Mouse (Mus musculus) heart, embryonic 15.5 days (tissue): ENCODE data around the gene Stard3. TPM values are rescaled to one million over a fixed set of nuclear protein-coding genes. Genes with fewer than 3 reads are reported as not detected.

Source experiments
- polyA plus RNA-seq: library from polyadenylated mRNA; unstranded; fragments of >200 nt; fragmentation: Nextera tagmentation; extraction: Ambion mirVana; gene quantifications from 2 replicates; pipeline ENCODE4 v1.2.1, GENCODE M21; 2015

The Stard3 gene
- polyA plus RNA-seq, 1 experiment from 2014 or later, result 33.9 TPM

Other genes with a start within 250 kb of the Stard3 start
- gene Fbxl20, start 208.0 kb upstream of the Stard3 start, polyA plus RNA-seq, result 13.0 and 13.8 TPM in 2 replicates
- 44.3 and 45.7 TPM in 2 replicates for gene Med1, start 165.1 kb upstream of the Stard3 start, polyA plus RNA-seq
- gene Cdk12, start 155.3 kb upstream of the Stard3 start, polyA plus RNA-seq, result 6.1 and 7.0 TPM in 2 replicates
- gene Neurod2, start 28.7 kb upstream of the Stard3 start, polyA plus RNA-seq, result 0.04 TPM in 1 of 2 replicates, not detected in the other
- 60.9 and 62.5 TPM in 2 replicates for gene Ppp1r1b, start 10.0 kb upstream of the Stard3 start, polyA plus RNA-seq
- gene Tcap, start 25.4 kb downstream of the Stard3 start, polyA plus RNA-seq, result 154 and 158 TPM in 2 replicates
- 0.52 and 0.57 TPM in 2 replicates for gene Pnmt, start 28.1 kb downstream of the Stard3 start, polyA plus RNA-seq
- gene Pgap3, start 42.1 kb downstream of the Stard3 start, polyA plus RNA-seq, result 17.0 and 19.3 TPM in 2 replicates
- 36.1 and 44.2 TPM in 2 replicates for gene Erbb2, start 54.1 kb downstream of the Stard3 start, polyA plus RNA-seq
- 98.8 and 108 TPM in 2 replicates for gene Mien1, start 80.6 kb downstream of the Stard3 start, polyA plus RNA-seq
- 1.3 and 5.0 TPM in 2 replicates for gene Grb7, start 88.0 kb downstream of the Stard3 start, polyA plus RNA-seq
- gene Ikzf3, start 187.7 kb downstream of the Stard3 start, polyA plus RNA-seq, result 0.05 and 0.70 TPM in 2 replicates
- 0.11 and 0.43 TPM in 2 replicates for gene Zpbp2, start 192.7 kb downstream of the Stard3 start, polyA plus RNA-seq
- 55.6 and 68.0 TPM in 2 replicates for gene Ormdl3, start 229.0 kb downstream of the Stard3 start, polyA plus RNA-seq
- not detected in 2 replicates for gene Lrrc3c, start 239.9 kb downstream of the Stard3 start, polyA plus RNA-seq